Mouse (Mus musculus): ENCODE measurements at regions not wholly inside any gene's neighbourhood (a gene's known extent, or its start where the extent isn't known, plus 50 kb on each side); places are given as distances from the start of the nearest gene placed in this dataset.

DNA sequence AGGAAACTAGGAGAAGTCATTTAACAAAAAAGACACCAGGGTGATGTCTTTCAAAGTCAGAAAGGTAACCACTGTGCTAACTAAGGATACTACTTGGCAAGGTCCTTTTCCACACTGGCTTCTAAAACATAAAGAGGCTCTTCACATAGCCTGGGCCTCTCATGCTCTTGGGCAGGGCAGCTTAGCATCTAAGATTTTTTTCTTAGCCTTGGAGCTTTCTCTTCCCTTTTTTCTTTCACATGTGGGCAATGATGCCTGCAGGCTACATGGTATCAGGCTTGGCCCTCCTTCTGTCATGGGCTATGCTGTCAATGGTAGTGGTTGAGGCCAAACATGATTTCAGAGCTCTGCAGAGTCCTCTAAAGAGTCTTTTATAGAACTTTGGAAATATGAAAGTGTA is 60.6 kb downstream of the Serpinb6d start:
- no peak for DNase-seq

- peak; percentile 83 for DNase-seq
These were observed 80.7 kb downstream of the Serpinb6e start for GRCm38 (mm10) chr13:33762293-33763125.

- no peak for DNase-seq
These were observed 79.8 kb downstream of the Serpinb6e start for GRCm38 (mm10) chr13:33763295-33763916.

Data from adrenal gland, adult 2 months (tissue).